Mouse (Mus musculus) midbrain, embryonic 14.5 days (tissue): ENCODE data around the gene 1700013G24Rik. TPM values are rescaled to one million over a fixed set of nuclear protein-coding genes. Genes with fewer than 3 reads are reported as not detected.

Source experiments
- ATAC-seq: fragments of 200-750 bp; cut with Nextera tagmentation; 2 replicates; pipeline ENCODE4 v1.8.0; 2017; ENCODE audit warnings: moderate number of reproducible peaks, moderate library complexity; ENCODE audit not compliant: low FRiP score, low TSS enrichment
- DNase-seq: peaks from one replicate; pipeline ENCODE4 v3.0.0-alpha.2; 2015
- H3K27ac ChIP-seq: fragments of 300-500 bp; sonication (generic); replicated peaks from 2 replicates; pipeline ENCODE4 v1.5.1; 2014; ENCODE audit warnings: mild to moderate bottlenecking, low read depth, low read length, moderate library complexity
- H3K27me3 ChIP-seq: fragments of 300-500 bp; sonication (generic); 2 replicates; pipeline ENCODE4 v1.6.1; 2014; ENCODE audit warnings: low read length, control low read depth, mixed read lengths; ENCODE audit not compliant: control insufficient read depth, insufficient read depth
- H3K36me3 ChIP-seq: fragments of 300-500 bp; sonication (generic); 2 replicates; pipeline ENCODE4 v1.6.1; 2014; ENCODE audit warnings: low read length, control low read depth; ENCODE audit not compliant: control insufficient read depth, insufficient read depth
- H3K4me1 ChIP-seq: fragments of 300-500 bp; sonication (generic); 2 replicates; pipeline ENCODE4 v1.6.1; 2014; ENCODE audit warnings: mild to moderate bottlenecking, antibody characterized with exemption, low read length, control low read depth; ENCODE audit not compliant: control insufficient read depth, insufficient read depth
- H3K4me2 ChIP-seq: fragments of 300-500 bp; sonication (generic); 2 replicates; pipeline ENCODE4 v1.6.1; 2014; ENCODE audit warnings: mild to moderate bottlenecking, low read length, moderate library complexity
- H3K4me3 ChIP-seq: fragments of 300-500 bp; sonication (generic); replicated peaks from 2 replicates; pipeline ENCODE4 v1.5.1; 2014; ENCODE audit warnings: low read depth, low read length
- H3K9ac ChIP-seq: fragments of 300-500 bp; sonication (generic); replicated peaks from 2 replicates; pipeline ENCODE4 v1.6.1; 2014; ENCODE audit warnings: mild to moderate bottlenecking, low read length, moderate library complexity
- H3K9me3 ChIP-seq: fragments of 300-500 bp; sonication (generic); 2 replicates; pipeline ENCODE4 v1.6.1; 2016; ENCODE audit warnings: low read length, control low read depth, mixed read lengths; ENCODE audit not compliant: control insufficient read depth
- WGBS: fragments of 180-500 bp; shearing (Covaris S2); extraction: QIAGEN DNeasy Blood & Tissue Kit; methylation state at CpG from one replicate; pipeline ENCODE4 v1.1.7; 2014; 5-methylcytosine and 5-hydroxymethylcytosine counted together
- polyA plus RNA-seq: library from polyadenylated mRNA; unstranded; fragments of >200 nt; fragmentation: Nextera tagmentation; extraction: Ambion mirVana; gene quantifications from 2 replicates; pipeline ENCODE4 v1.2.1, GENCODE M21; 2014

The 1700013G24Rik gene
- polyA plus RNA-seq, 1 experiment from 2014 or later: not detected

DNA sequence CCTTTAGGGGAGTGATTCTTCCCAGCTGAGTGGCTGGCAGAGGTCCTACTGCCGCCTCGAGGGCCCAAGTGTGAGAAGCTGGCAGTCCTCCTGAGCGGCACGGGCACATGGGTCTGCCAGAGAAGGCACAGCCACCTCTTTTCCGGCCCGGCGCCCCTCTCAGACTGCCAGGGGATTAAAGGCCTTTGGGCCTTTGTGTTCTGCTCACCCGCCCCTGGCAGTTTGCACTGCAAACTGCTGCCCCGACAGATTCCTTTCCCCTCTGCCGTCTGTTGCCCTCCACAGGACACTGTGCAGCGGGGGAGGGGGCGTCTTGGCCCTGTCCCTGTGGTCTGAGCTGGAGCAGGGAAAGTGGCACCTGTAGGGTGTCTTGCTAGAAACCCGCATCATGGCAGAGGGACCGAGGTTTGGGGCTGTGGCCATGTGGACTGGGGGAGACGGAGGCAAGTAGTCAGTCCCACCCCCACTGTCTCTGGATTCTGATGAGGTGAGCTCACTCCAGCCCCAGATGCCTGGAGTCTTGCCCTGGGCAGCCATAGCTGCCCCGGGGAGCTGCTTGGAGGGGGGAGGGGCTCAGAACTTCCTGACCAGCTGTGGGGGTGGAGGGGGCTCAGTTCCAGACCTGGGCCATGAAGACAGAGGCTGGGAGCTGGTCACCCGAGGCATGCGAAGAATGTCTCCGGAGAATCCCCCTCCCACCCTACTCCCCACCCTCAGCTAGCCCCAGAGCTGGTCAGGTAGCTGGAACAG lies 41.8 kb downstream of the 1700013G24Rik start:
- DNase-seq (peak; percentile 63), ATAC-seq (no peak)
- H3K4me2 ChIP-seq: 0 out of 2 replicates have a peak overlapping the region, but pooled peaks have one; percentile 12
- no peak overlapping the region for H3K4me3 ChIP-seq
- H3K9ac ChIP-seq: no peak overlapping the region; the same call in 1 of the 2 replicates
- H3K27me3 ChIP-seq: no peaks in the 10 kb centered on the region
- H3K27ac ChIP-seq: peak overlapping the region; percentile 52; the same call in 1 of the 2 replicates
- H3K9me3 ChIP-seq: no peaks in the 10 kb centered on the region
- H3K4me1 ChIP-seq: peaks cover 7% of the 10 kb centered on the region; the same call in 1 of the 2 replicates
- no peaks in the 10 kb centered on the region for H3K36me3 ChIP-seq
- WGBS: 8% methylated on average over 19 of the region's 19 CpGs

GRCm38 (mm10) chr4:137495501-137496100 lies 42.5 kb downstream of the 1700013G24Rik start:
- 0 out of 2 replicates have a peak overlapping the region, but pooled peaks have one; percentile 13 for H3K27ac ChIP-seq
- ATAC-seq (no peak), DNase-seq (no peak)
- no peaks in the 10 kb centered on the region for H3K9me3 ChIP-seq
- H3K4me2 ChIP-seq: no peak overlapping the region
- no peaks in the 10 kb centered on the region for H3K27me3 ChIP-seq
- 62% methylated on average over 6 of the region's 6 CpGs for WGBS
- H3K4me3 ChIP-seq: no peak overlapping the region
- peaks cover 7% of the 10 kb centered on the region; the same call in 1 of the 2 replicates for H3K4me1 ChIP-seq
- H3K9ac ChIP-seq: no peak overlapping the region
- no peaks in the 10 kb centered on the region for H3K36me3 ChIP-seq

GRCm38 (mm10) chr4:137497367-137497766 lies 44.3 kb downstream of the 1700013G24Rik start:
- 78% methylated on average over 5 of the region's 5 CpGs for WGBS
- Histone ChIP-seq H3K4me1 (peaks cover 7% of the 10 kb centered on the region; the same call in 1 of the 2 replicates), H3K9me3 (no peaks in the 10 kb centered on the region), H3K9ac (no peak overlapping the region), H3K36me3 (no peaks in the 10 kb centered on the region), H3K27ac (no peak overlapping the region), H3K4me2 (no peak overlapping the region), H3K27me3 (no peaks in the 10 kb centered on the region), H3K4me3 (no peak overlapping the region)
- no peak for DNase-seq
- no peak for ATAC-seq

DNA sequence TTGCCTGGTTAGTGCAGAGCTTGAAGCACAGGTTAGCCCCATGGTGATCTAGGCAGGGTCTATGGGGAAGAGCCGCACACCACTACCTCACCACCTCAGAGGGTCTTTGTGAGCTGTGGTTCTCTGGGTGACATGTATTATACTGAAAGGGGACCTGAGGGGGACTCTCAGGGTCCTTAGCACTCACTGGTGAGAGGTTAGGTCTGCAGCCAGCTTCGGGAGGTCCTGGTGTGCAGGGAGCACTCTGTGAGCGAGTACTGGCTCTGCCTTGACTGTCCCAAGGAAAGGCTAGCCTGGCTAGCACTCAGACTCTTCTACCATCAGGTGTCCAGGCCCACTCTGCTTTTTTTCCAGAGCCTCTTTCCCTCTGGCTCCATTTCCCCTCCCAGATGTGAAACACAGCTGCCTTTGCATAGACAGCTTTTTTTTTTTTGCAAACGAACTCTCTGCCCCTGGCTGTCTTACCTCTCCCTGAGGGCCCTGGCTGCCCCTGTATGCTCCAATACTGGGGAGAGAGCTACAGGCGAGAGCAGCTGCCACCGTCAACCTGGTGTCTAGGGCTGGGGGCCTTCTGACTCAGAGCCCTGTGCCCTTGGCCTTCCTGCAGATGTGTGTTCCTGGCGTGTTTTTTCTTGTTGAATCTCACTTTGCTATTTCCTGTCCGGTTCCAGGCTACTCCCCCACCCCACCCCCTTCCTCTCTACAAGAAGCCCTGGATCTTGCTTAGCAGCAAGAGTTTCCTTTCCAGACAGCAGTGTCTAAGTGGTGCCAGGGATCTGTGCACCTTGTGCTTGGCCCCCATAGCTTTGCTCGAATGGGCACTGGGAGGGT lies 45.0 kb downstream of the 1700013G24Rik start:
- H3K9ac ChIP-seq: no peak overlapping the region
- WGBS: 72% methylated on average over 9 of the region's 9 CpGs
- H3K4me1 ChIP-seq: peaks cover 7% of the 10 kb centered on the region; the same call in 1 of the 2 replicates
- no peak overlapping the region for H3K27ac ChIP-seq
- ATAC-seq (no peak), DNase-seq (no peak)
- no peak overlapping the region for H3K4me2 ChIP-seq
- no peaks in the 10 kb centered on the region for H3K27me3 ChIP-seq
- H3K4me3 ChIP-seq: no peak overlapping the region
- no peaks in the 10 kb centered on the region for H3K36me3 ChIP-seq
- H3K9me3 ChIP-seq: no peaks in the 10 kb centered on the region

- H3K4me1 ChIP-seq: peaks cover 7% of the 10 kb centered on the region; the same call in 1 of the 2 replicates
- 90% methylated on average over 9 of the region's 9 CpGs for WGBS
- H3K9ac ChIP-seq: no peak overlapping the region
- no peak overlapping the region for H3K27ac ChIP-seq
- H3K27me3 ChIP-seq: no peaks in the 10 kb centered on the region
- no peak overlapping the region for H3K4me2 ChIP-seq
- no peaks in the 10 kb centered on the region for H3K36me3 ChIP-seq
- H3K4me3 ChIP-seq: no peak overlapping the region
- ATAC-seq: no peak
- H3K9me3 ChIP-seq: no peaks in the 10 kb centered on the region
- DNase-seq: no peak
These were observed 45.9 kb downstream of the 1700013G24Rik start for GRCm38 (mm10) chr4:137498882-137499583.

GRCm38 (mm10) chr4:137500149-137500548 lies 47.1 kb downstream of the 1700013G24Rik start:
- Histone ChIP-seq H3K27me3 (no peaks in the 10 kb centered on the region), H3K27ac (no peak overlapping the region), H3K36me3 (no peaks in the 10 kb centered on the region), H3K4me1 (0 out of 2 replicates have a peak, but pooled peaks cover under 1% of the 10 kb centered on the region), H3K9me3 (no peaks in the 10 kb centered on the region), H3K4me3 (no peak overlapping the region), H3K4me2 (no peak overlapping the region), H3K9ac (no peak overlapping the region)
- ATAC-seq (no peak), DNase-seq (no peak)
- WGBS: 81% methylated on average over 12 of the region's 12 CpGs

DNA sequence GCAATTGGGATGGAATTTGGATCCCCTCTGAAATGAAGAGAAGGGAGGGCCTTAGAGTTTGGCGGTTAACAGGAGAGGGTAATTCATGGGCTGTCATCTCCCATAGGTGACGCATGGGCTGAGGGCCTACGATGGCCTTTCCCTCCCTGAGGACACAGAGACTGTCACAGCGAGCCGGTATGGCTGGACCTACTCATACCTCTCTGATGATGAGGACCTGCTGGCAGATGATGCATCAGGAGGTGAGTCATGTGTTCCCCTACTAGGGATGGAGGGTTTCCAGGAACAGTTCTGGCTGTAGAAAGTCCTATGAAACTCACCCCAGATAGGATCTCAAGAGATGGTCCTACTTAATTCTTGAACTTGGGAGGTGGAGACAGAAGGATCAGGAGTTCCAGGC lies 47.9 kb downstream of the 1700013G24Rik start:
- no peaks in the 10 kb centered on the region for H3K4me1 ChIP-seq
- ATAC-seq (no peak), DNase-seq (no peak)
- H3K9ac ChIP-seq: no peak overlapping the region
- H3K9me3 ChIP-seq: no peaks in the 10 kb centered on the region
- 96% methylated on average over 5 of the region's 5 CpGs for WGBS
- no peak overlapping the region for H3K4me3 ChIP-seq
- H3K4me2 ChIP-seq: no peak overlapping the region
- no peaks in the 10 kb centered on the region for H3K27me3 ChIP-seq
- no peak overlapping the region for H3K27ac ChIP-seq
- H3K36me3 ChIP-seq: no peaks in the 10 kb centered on the region

GRCm38 (mm10) chr4:137502183-137502582 lies 49.1 kb downstream of the 1700013G24Rik start:
- Histone ChIP-seq H3K9ac (no peak overlapping the region), H3K27ac (no peak overlapping the region), H3K4me3 (no peak overlapping the region), H3K36me3 (no peaks in the 10 kb centered on the region), H3K4me2 (no peak overlapping the region), H3K4me1 (no peaks in the 10 kb centered on the region), H3K9me3 (no peaks in the 10 kb centered on the region), H3K27me3 (no peaks in the 10 kb centered on the region)
- DNase-seq: no peak
- ATAC-seq: no peak
- 91% methylated on average over 10 of the region's 10 CpGs for WGBS
